Mouse (Mus musculus) retina, postnatal 7 days (tissue): ENCODE results near the gene Maf.

Source experiments
- DNase-seq: peaks from one replicate; pipeline ENCODE4 v3.0.0-alpha.2; 2012; ENCODE audit warnings: low read depth, low spot score

The Maf gene

GRCm38 (mm10) chr8:115707731-115708590, at the start of gene Maf:
Maf (minus strand) TSS chr8:115707794.
- peak; percentile 43 for DNase-seq

GRCm38 (mm10) chr8:115756965-115757364, 49.4 kb upstream of the Maf start:
- no peak for DNase-seq

- DNase-seq = no peak
Measured at GRCm38 (mm10) chr8:115756027-115756426, 48.4 kb upstream of the Maf start.

GRCm38 (mm10) chr8:115754694-115755093, 47.1 kb upstream of the Maf start:
- no peak for DNase-seq

- DNase-seq = no peak
Measured at GRCm38 (mm10) chr8:115753801-115754200, 46.2 kb upstream of the Maf start.

- DNase-seq = no peak
Measured at GRCm38 (mm10) chr8:115747426-115747825, 39.8 kb upstream of the Maf start.

GRCm38 (mm10) chr8:115745648-115746047, 38.1 kb upstream of the Maf start:
- DNase-seq = no peak

GRCm38 (mm10) chr8:115743441-115743840, 35.8 kb upstream of the Maf start:
- no peak for DNase-seq

GRCm38 (mm10) chr8:115742646-115743045, 35.1 kb upstream of the Maf start:
- DNase-seq = no peak

GRCm38 (mm10) chr8:115741964-115742363, 34.4 kb upstream of the Maf start:
- no peak for DNase-seq

- no peak for DNase-seq
Measured at GRCm38 (mm10) chr8:115739756-115740155, 32.2 kb upstream of the Maf start.

- DNase-seq = no peak
Measured at GRCm38 (mm10) chr8:115732401-115732800, 24.8 kb upstream of the Maf start.

GRCm38 (mm10) chr8:115726807-115727206, 19.2 kb upstream of the Maf start:
- no peak for DNase-seq

GRCm38 (mm10) chr8:115726231-115726630, 18.6 kb upstream of the Maf start:
- DNase-seq = no peak

GRCm38 (mm10) chr8:115719126-115719525, 11.5 kb upstream of the Maf start:
- no peak for DNase-seq

GRCm38 (mm10) chr8:115718621-115719020, 11.0 kb upstream of the Maf start:
- no peak for DNase-seq

GRCm38 (mm10) chr8:115715262-115715661, 7.7 kb upstream of the Maf start:
- DNase-seq = no peak

GRCm38 (mm10) chr8:115711106-115711505, 3.5 kb upstream of the Maf start:
- no peak for DNase-seq

GRCm38 (mm10) chr8:115709931-115710330, 2.3 kb upstream of the Maf start:
- DNase-seq = no peak

GRCm38 (mm10) chr8:115708936-115709780, 1.6 kb upstream of the Maf start:
- peak; percentile 57 for DNase-seq

GRCm38 (mm10) chr8:115706861-115707730, 498 bp downstream of the Maf start:
- DNase-seq = peak; percentile 67
